Mouse (Mus musculus) cerebellum, adult 9-10 months (tissue): Measurements from ENCODE around the gene Areg.

Source experiments
- DNase-seq: peaks from one replicate; pipeline ENCODE4 v3.0.0; 2022

Gene Areg

DNA sequence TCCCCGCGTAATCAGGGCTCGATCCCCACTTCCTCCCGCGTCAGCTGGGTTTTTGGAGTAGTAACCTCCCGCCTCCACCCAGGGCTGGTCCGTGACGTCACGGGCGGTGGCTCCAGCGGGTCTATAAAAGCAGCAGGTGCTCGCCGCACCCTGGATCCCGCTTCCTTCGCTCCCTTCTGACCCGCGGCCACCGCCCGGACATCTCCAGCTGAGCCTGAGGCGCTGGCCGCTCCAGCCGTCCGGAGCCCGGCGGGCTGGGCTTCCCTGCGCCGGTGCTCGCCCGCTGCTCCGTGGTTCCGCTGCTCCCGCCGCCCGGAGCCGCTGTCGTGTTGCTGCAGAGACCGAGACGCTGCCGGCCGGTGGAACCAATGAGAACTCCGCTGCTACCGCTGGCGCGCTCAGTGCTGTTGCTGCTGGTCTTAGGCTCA is at the start of gene Areg:
Areg (plus strand) TSS at position 154 of the 428 bp plus-strand sequence.
- no peak for DNase-seq

- no peak for DNase-seq
These were observed 49.1 kb upstream of the Areg start for GRCm38 (mm10) chr5:91090301-91090700.

- no peak for DNase-seq
These were observed 41.3 kb upstream of the Areg start for GRCm38 (mm10) chr5:91097911-91098614.

DNA sequence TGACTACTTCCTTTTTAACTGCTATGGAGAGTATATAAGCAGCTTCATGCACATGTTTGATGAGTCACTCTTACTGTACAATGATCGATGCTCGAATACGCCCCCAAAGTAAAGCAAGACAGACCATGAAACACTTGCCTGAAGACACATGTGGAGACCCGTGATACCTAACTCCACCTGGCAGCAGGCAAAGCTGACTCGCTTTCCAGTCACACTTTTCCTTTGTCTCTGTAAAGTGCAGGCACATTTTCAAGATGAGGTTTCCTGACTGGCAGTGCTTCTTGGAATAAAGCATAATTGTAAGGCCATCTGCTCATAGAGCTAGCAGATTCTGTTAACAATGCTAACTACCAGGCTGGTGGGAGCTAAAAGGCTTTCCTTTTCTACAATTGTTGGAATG is 37.7 kb upstream of the Areg start:
- no peak for DNase-seq

- DNase-seq: peak; percentile 71
These were observed 35.3 kb upstream of the Areg start for GRCm38 (mm10) chr5:91103943-91104665.

DNA sequence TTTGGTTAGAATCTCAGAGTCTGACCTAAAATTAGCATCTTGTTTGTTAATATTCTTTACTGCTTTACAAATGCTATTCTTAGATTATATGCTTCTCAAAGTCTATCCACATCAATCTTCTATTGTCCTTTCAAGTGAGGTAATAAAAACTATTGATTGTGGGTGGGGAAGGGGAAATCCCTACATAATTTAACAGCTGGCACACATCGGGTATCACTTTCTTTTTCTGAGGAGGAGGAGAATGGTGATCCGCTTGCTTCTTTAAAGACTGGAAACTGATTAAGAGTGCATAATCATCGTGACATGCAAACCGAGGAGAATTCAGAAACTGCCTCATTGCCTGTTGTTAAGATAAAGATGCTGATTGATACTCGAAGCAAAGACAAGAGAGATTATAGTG is 33.2 kb upstream of the Areg start:
- no peak for DNase-seq

GRCm38 (mm10) chr5:91110023-91110670 is 29.3 kb upstream of the Areg start:
- DNase-seq: no peak

GRCm38 (mm10) chr5:91111019-91111418 is 28.4 kb upstream of the Areg start:
- no peak for DNase-seq

- DNase-seq: no peak
These were observed 25.4 kb upstream of the Areg start for GRCm38 (mm10) chr5:91113967-91114366.

DNA sequence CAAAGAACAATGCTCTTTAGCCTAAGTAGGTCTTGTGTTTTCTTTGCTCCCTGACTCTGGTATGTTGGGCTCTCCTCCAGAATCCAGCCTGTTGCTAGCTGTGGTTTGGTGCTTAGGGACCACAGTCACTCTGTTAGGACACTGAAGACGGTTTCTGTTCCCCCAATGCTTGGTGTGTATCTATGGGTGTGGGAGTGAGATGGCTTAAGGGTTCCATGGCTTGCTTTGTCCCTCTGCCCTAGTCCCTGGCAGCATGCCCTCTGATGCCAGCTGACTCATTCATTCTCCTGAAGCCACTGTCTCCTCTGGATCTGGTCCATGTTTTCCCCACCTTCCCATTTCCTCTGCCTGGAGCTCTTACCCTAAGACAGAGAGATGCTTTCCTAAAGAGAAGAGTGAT is 24.8 kb upstream of the Areg start:
- DNase-seq: no peak

GRCm38 (mm10) chr5:91118618-91119017 is 20.8 kb upstream of the Areg start:
- DNase-seq: no peak

DNA sequence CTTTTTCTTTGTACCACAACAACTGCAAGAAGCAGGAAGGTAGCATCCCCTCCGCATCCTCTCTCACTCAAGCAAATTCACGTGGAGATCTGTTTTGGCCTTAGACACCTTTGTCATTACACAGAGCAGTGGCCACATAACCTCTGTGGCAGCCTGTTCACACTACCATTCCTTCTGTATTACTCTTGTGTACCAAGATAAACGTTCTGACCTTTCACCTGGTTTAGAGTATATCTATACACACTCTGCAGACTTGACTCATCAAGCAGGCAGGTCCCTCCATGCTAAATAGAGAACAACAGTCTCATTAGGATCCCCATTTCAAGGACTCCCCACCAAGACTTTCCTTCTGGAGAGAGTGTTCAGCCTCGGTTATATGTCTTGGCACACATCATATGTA is 16.0 kb upstream of the Areg start:
- no peak for DNase-seq

- DNase-seq: no peak
These were observed 15.3 kb upstream of the Areg start for GRCm38 (mm10) chr5:91124140-91124539.

DNA sequence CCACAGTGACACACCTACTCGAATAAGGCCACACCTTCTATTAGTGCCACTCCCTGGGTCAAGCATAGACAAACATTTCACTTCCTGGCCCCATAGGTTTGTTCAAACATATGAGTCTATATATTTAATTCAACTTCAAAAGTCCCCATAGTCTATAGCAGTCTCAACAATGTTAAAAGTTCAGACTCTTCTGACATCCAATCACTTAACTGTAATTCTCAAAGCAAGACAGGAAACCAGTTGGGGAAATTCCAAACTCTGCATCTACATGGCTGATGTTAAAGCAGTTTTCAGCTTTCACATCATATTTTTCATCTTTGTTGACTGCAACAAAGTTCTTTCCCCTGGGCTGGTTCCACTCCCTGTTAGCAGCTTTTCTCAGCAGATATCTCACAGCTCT is 12.8 kb upstream of the Areg start:
- no peak for DNase-seq

- DNase-seq: no peak
These were observed 4.4 kb upstream of the Areg start for GRCm38 (mm10) chr5:91134961-91135360.

DNA sequence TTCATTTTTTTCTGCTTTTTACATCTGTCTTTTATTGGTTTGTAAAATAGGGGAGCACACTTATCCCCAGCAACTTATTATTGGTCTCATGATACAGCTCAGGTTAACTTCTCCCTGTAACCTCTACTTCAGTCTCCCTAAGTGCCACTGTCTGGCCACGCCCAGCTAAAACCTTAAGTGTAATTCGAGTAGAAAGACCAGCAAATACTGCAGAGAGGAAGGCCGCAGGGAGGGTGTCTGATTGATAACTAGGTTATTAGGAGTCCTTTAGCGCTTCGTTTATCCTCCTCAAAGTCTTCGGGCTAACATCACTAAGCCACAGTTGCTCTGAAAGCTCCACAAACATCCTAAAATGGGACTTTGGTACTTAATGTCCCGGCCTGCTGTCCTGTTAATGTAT is 429 bp upstream of the Areg start:
- DNase-seq: no peak

- no peak for DNase-seq
These were observed 1.6 kb downstream of the Areg start for GRCm38 (mm10) chr5:91140896-91141448.

GRCm38 (mm10) chr5:91144971-91145370 is 5.6 kb downstream of the Areg start:
- DNase-seq: no peak

GRCm38 (mm10) chr5:91147001-91147400 is 7.6 kb downstream of the Areg start:
- no peak for DNase-seq

GRCm38 (mm10) chr5:91148054-91148453 is 8.7 kb downstream of the Areg start:
- DNase-seq: no peak

DNA sequence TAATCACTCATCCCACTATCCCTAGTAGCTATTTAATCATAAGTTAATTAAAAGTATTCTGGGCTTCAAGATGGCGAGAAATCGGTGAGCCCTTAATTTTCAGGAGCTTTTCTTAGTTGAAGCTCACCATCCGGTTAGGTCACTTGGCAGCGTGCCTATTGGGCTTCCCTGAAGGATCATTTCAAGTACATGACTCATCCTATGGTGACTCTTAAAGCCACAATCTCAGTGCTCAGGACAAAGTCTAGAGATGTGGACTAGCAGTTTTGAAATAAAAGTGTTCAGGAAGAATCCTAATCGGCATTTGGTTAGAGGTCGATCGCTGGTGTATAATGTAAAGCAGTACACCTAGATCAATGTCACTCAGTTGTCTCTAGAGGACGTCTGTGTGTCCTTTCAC is 17.3 kb downstream of the Areg start:
- no peak for DNase-seq

DNA sequence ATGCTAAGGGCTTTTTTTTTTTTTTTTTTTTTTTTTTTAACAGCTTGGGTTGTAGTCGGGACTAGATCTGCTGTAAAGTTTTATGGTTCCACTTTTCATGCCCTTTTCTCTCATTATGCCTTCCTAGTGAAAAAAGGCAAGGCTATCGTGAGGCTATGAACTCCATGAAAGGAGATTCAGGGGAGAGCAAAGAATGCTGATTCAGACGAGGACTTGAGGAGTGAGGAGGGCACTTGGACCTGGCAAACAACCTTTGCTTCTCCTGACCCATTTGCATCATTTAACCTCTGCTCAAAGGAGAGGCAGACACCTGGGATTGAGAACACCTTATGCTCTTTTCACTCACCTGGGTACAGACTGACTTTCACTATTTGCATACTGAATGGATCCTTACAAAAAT is 17.8 kb downstream of the Areg start:
- no peak for DNase-seq

GRCm38 (mm10) chr5:91162787-91163186 is 23.4 kb downstream of the Areg start:
- DNase-seq: no peak

DNA sequence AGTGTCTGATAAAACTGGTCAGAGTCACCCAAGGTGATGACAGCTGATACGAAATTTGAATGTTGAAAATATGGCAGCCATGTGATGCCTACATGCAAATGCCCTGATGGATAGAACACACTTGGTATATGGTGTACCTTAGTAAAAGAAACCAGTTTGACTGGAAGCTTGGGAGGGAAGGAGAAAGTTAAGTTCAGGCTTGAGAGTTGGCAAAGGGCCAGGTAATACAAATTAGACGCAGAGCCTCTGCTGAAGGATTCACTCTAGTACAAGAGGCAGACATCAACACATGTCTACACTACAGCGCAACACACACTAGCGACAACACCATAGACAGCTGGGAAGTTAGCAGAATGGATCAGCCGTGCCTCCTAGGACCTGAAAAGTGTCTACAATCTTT is 27.2 kb downstream of the Areg start:
- DNase-seq: no peak
